Mouse (Mus musculus) heart, adult 2 months (tissue): ENCODE data around the gene Evc.

ENCODE experiments used
- EP300 ChIP-seq: fragments of 200-500 bp; IDR thresholded peaks from 2 replicates; pipeline ENCODE4 v1.6.1; 2011; ENCODE audit warnings: low read depth, low read length, control low read depth; ENCODE audit not compliant: insufficient read depth
- POLR2A ChIP-seq: fragments of 200-500 bp; IDR thresholded peaks from 2 replicates; pipeline ENCODE4 v1.6.1; 2011; ENCODE audit warnings: mild to moderate bottlenecking, low read depth, low read length, control low read depth; ENCODE audit not compliant: insufficient read depth

DNA sequence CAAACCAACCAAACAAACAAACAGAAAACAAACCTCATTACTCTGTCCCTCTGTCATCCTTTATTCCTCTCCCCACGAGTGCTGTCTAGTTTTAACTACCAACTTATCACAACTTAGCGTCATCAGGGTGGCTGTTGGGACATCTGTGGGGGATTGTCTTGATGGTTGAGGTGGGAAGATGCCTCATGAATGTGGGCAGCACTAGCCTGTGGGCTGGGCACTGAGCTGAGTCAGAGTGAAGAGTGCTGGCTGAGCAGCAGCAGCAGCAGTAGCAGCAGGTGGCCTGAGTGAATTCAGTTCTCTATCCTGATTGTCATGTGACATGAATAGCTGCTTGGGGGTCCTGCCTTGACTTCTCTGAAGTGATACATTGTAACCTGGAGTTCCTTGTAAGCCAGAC lies 7.3 kb upstream of the Evc start:
- TF ChIP-seq EP300 (no peak), POLR2A (no peak)
